Mouse (Mus musculus) spleen, adult 2 months (tissue): Measurements from ENCODE around the gene Nceh1. TPM values are rescaled to one million over a fixed set of nuclear protein-coding genes. Genes with fewer than 3 reads are reported as not detected.

ENCODE experiments used
- DNase-seq, 2 experiments: peaks; one replicate each; pipeline versions ENCODE4 v3.0.0 to v3.0.0-alpha.2; 2012 to 2021; ENCODE audit warnings: low spot score in 2 of 2, low read depth in 1 of 2
- H3K27ac ChIP-seq: fragments of 200-500 bp; 2 replicates; pipeline ENCODE4 v1.5.1; 2012; ENCODE audit warnings: low read length, inconsistent platforms; ENCODE audit not compliant: insufficient read depth
- H3K27me3 ChIP-seq: fragments of 200-500 bp; 2 replicates; pipeline ENCODE4 v1.6.1; 2012; ENCODE audit warnings: mild to moderate bottlenecking, moderate library complexity, low read length, inconsistent platforms; ENCODE audit not compliant: control insufficient read depth, insufficient read depth
- H3K36me3 ChIP-seq: fragments of 200-500 bp; 2 replicates; pipeline ENCODE4 v1.6.1; 2012; ENCODE audit warnings: mild to moderate bottlenecking, low read length, inconsistent platforms; ENCODE audit not compliant: control insufficient read depth, insufficient read depth
- H3K4me1 ChIP-seq: fragments of 200-500 bp; 2 replicates; pipeline ENCODE4 v1.6.1; 2011; ENCODE audit warnings: inconsistent platforms; ENCODE audit not compliant: control insufficient read depth, insufficient read depth, insufficient read length
- H3K4me3 ChIP-seq: fragments of 200-500 bp; 2 replicates; pipeline ENCODE4 v1.5.1; 2011; ENCODE audit warnings: mild to moderate bottlenecking, inconsistent platforms; ENCODE audit not compliant: insufficient read depth, insufficient read length; ENCODE audit errors: extremely low read depth
- CTCF ChIP-seq: fragments of 200-500 bp; IDR thresholded peaks from 2 replicates; pipeline ENCODE4 v1.5.1; 2011; ENCODE audit warnings: mild to moderate bottlenecking, inconsistent platforms; ENCODE audit not compliant: insufficient read depth, insufficient read length, insufficient replicate concordance; ENCODE audit errors: extremely low read depth
- POLR2A ChIP-seq: fragments of 200-500 bp; IDR thresholded peaks from 2 replicates; pipeline ENCODE4 v1.6.1; 2011; ENCODE audit warnings: low read depth, low read length, inconsistent platforms
- WGBS: fragments of 180-500 bp; shearing (Covaris S2); methylation state at CpG from one replicate; pipeline ENCODE4 v1.1.7; 2018; 5-methylcytosine and 5-hydroxymethylcytosine counted together
- polyA plus RNA-seq: library from polyadenylated mRNA; depleted of rRNA; stranded (reverse); fragments of >200 nt; gene quantifications from 2 replicates; pipeline ENCODE4 v1.2.3, GENCODE M21; 2012

The Nceh1 gene
- polyA plus RNA-seq, 1 experiment: 23.0 TPM

- Histone ChIP-seq H3K27ac (no peak overlapping the region), H3K4me3 (no peak overlapping the region), H3K27me3 (no peaks in the 10 kb centered on the region), H3K4me1 (no peaks in the 10 kb centered on the region), H3K36me3 (no peaks in the 10 kb centered on the region)
- DNase-seq: no peak
- WGBS: 98% methylated on average over 4 of the region's 4 CpGs
- TF ChIP-seq CTCF: no peak
- TF ChIP-seq POLR2A: no peak
Observed at GRCm38 (mm10) chr3:27300451-27300850, 117.7 kb downstream of the Nceh1 start.

GRCm38 (mm10) chr3:27302339-27303022, 119.7 kb downstream of the Nceh1 start:
- Histone ChIP-seq H3K27me3 (no peaks in the 10 kb centered on the region), H3K4me3 (no peak overlapping the region), H3K36me3 (no peaks in the 10 kb centered on the region), H3K27ac (no peak overlapping the region), H3K4me1 (no peaks in the 10 kb centered on the region)
- no peak for DNase-seq
- no peak for TF ChIP-seq POLR2A
- no peak for TF ChIP-seq CTCF
- WGBS: 46% methylated on average over 9 of the region's 9 CpGs

- Histone ChIP-seq H3K36me3 (no peaks in the 10 kb centered on the region), H3K27ac (no peak overlapping the region), H3K4me3 (no peak overlapping the region), H3K4me1 (no peaks in the 10 kb centered on the region), H3K27me3 (no peaks in the 10 kb centered on the region)
- DNase-seq: no peak
- TF ChIP-seq POLR2A: no peak
- WGBS: 95% methylated on average over 10 of the region's 10 CpGs
Observed at GRCm38 (mm10) chr3:27306815-27307214, 124.0 kb downstream of the Nceh1 start.

GRCm38 (mm10) chr3:27310973-27311372, 128.2 kb downstream of the Nceh1 start:
- WGBS: 94% methylated on average over 7 of the region's 7 CpGs
- Histone ChIP-seq H3K4me3 (no peak overlapping the region), H3K27me3 (no peaks in the 10 kb centered on the region), H3K27ac (no peak overlapping the region), H3K4me1 (no peaks in the 10 kb centered on the region), H3K36me3 (no peaks in the 10 kb centered on the region)
- no peak for TF ChIP-seq CTCF
- no peak for DNase-seq

GRCm38 (mm10) chr3:27311475-27311874, 128.7 kb downstream of the Nceh1 start:
- no peak for DNase-seq
- 82% methylated on average over 4 of the region's 4 CpGs for WGBS
- no peak overlapping the region for H3K4me3 ChIP-seq
- H3K36me3 ChIP-seq: no peaks in the 10 kb centered on the region
- no peaks in the 10 kb centered on the region for H3K27me3 ChIP-seq
- TF ChIP-seq POLR2A (no peak), CTCF (no peak)
- no peak overlapping the region for H3K27ac ChIP-seq
- H3K4me1 ChIP-seq: no peaks in the 10 kb centered on the region

GRCm38 (mm10) chr3:27314506-27315164, 131.9 kb downstream of the Nceh1 start:
- no peaks in the 10 kb centered on the region for H3K27me3 ChIP-seq
- peak in 1 of 2 experiments; percentile 7 for DNase-seq
- H3K4me1 ChIP-seq: peaks cover 3% of the 10 kb centered on the region; the same call in 1 of the 2 replicates
- no peaks in the 10 kb centered on the region for H3K36me3 ChIP-seq
- H3K27ac ChIP-seq: no peak overlapping the region
- WGBS: 54% methylated on average over 2 of the region's 2 CpGs
- no peak overlapping the region for H3K4me3 ChIP-seq
- TF ChIP-seq CTCF: no peak
